Mouse (Mus musculus) CH12.LX (cell line): Measurements from ENCODE around the gene Klc4. TPM values are rescaled to one million over a fixed set of nuclear protein-coding genes. Genes with fewer than 3 reads are reported as not detected.

Experiments
- DNase-seq: peaks from one replicate; pipeline ENCODE4 v3.0.0-alpha.2; 2013; ENCODE audit errors: extremely low read depth
- H3K27ac ChIP-seq: 2 replicates; pipeline ENCODE4 v1.5.1; 2012; ENCODE audit warnings: low read depth, mild to moderate bottlenecking, control low read depth, moderate library complexity; ENCODE audit not compliant: insufficient read depth
- H3K27me3 ChIP-seq: replicated peaks from 2 replicates; pipeline ENCODE3; 2012; ENCODE audit warnings: inconsistent platforms
- H3K36me3 ChIP-seq, 2 experiments: replicated peaks in 1 of 2; 2 replicates each; pipeline versions ENCODE3 to v1.6.1; 2012; ENCODE audit warnings: inconsistent platforms in 1 of 2, low read length in 1 of 2, mild to moderate bottlenecking in 1 of 2, mixed read lengths in 1 of 2, moderate library complexity in 1 of 2; ENCODE audit not compliant: control insufficient read depth in 1 of 2, insufficient read depth in 1 of 2
- H3K4me1 ChIP-seq, 2 experiments: 2 replicates each; pipeline ENCODE4 v1.6.1; 2012; ENCODE audit warnings: inconsistent platforms in 1 of 2, moderate library complexity in 1 of 2; ENCODE audit not compliant: insufficient read depth in 2 of 2, control insufficient read depth in 1 of 2
- H3K4me2 ChIP-seq: 2 replicates; pipeline ENCODE4 v1.6.1; 2012; ENCODE audit warnings: low read depth, mild to moderate bottlenecking, control low read depth; ENCODE audit not compliant: poor library complexity, insufficient read depth, severe bottlenecking
- H3K4me3 ChIP-seq, 3 experiments: fragments of 150-350 bp in 1 of 3; sonication (generic) in 1 of 3; replicated peaks in 1 of 3; 2 replicates each; pipeline versions ENCODE3 to v1.5.1; 2011 to 2012; ENCODE audit warnings: low read depth in 2 of 3, low read length in 2 of 3, mild to moderate bottlenecking in 2 of 3, moderate library complexity in 2 of 3, control low read depth in 1 of 3, improper control_type of control experiment in 1 of 3, inconsistent platforms in 1 of 3, mixed read lengths in 1 of 3; ENCODE audit not compliant: poor library complexity in 1 of 3
- H3K79me2 ChIP-seq: replicated peaks from 2 replicates; pipeline ENCODE4 v1.6.1; 2012; ENCODE audit warnings: mild to moderate bottlenecking, moderate library complexity; ENCODE audit not compliant: control insufficient read depth, poor library complexity, insufficient read depth, severe bottlenecking; ENCODE audit errors: extremely low read depth
- H3K9ac ChIP-seq: 2 replicates; pipeline ENCODE4 v1.6.1; 2012; ENCODE audit warnings: low read depth, mild to moderate bottlenecking, control low read depth, moderate library complexity; ENCODE audit not compliant: insufficient read depth
- H3K9me3 ChIP-seq: replicated peaks from 2 replicates; pipeline ENCODE3; 2012; ENCODE audit warnings: low read length, inconsistent platforms, mixed read lengths
- JUND ChIP-seq: conservative IDR thresholded peaks from 2 replicates; pipeline ENCODE4 v1.6.1; 2011; ENCODE audit warnings: low read depth, low read length, improper control_type of control experiment
- NELFE ChIP-seq: IDR thresholded peaks from 2 replicates; pipeline ENCODE4 v1.6.1; 2011; ENCODE audit warnings: low read depth, low read length, improper control_type of control experiment
- PAX5 ChIP-seq: IDR thresholded peaks from 2 replicates; pipeline ENCODE4 v1.6.1; 2012; ENCODE audit warnings: low read length, inconsistent platforms, mixed read lengths
- RAD21 ChIP-seq: IDR thresholded peaks from 2 replicates; pipeline ENCODE4 v1.6.1; 2011; ENCODE audit warnings: low read depth, mild to moderate bottlenecking, low read length, improper control_type of control experiment, moderate library complexity
- USF2 ChIP-seq: conservative IDR thresholded peaks from 2 replicates; pipeline ENCODE4 v1.6.1; 2011; ENCODE audit warnings: low read depth, low read length, improper control_type of control experiment
- ZNF384 ChIP-seq: IDR thresholded peaks from 2 replicates; pipeline ENCODE4 v1.6.1; 2012; ENCODE audit warnings: low read depth, low read length, improper control_type of control experiment, inconsistent platforms
- dilution Hi-C: fragments of 300-500 bp; cut with MboI; formaldehyde crosslinking; loops from 2 replicates; pipeline ENCODE4 v1.14.3; 2020; ENCODE audit warnings: low sequenced_read_pairs; ENCODE audit not compliant: extremely low pct_unique_long_range_greater_than_20kb, extremely low pct_ligation_motif_present
- in situ Hi-C: fragments of 300-500 bp; cut with MboI; formaldehyde crosslinking; loops from 3 replicates; pipeline ENCODE4 v1.14.3; 2019; ENCODE audit warnings: low sequenced_read_pairs, low pct_ligation_motif_present, low pct_unique_long_range_greater_than_20kb, mixed read lengths
- polyA plus RNA-seq: library from polyadenylated mRNA; unstranded; fragments of >175 nt; gene quantifications from 2 replicates; pipeline ENCODE4 v1.2.1, GENCODE M21; 2012; ENCODE audit warnings: low read depth; ENCODE audit not compliant: insufficient read length
- total RNA-seq, 2 experiments: library from RNA; depleted of rRNA; stranded (reverse); fragments of 300-350 nt in 1 of 2; fragments of >200 nt in 1 of 2; gene quantifications; 2 replicates each; pipeline ENCODE4 v1.2.3; 2012 to 2014

Klc4 gene
- total and polyA plus RNA-seq, 3 experiments = 6.6 to 10.7 (median 6.7) TPM

GRCm38 (mm10) chr17:46586327-46586726 is 59.5 kb downstream of the Klc4 start:
- Histone ChIP-seq H3K36me3 (no peaks in the 10 kb centered on the region), H3K9me3 (no peaks in the 10 kb centered on the region), H3K79me2 (no peaks in the 10 kb centered on the region), H3K4me1 (peaks cover 0 to 15% of the 10 kb centered on the region in 2 experiments; a peak in 2 of 4 replicates), H3K4me2 (no peak overlapping the region), H3K27ac (no peak overlapping the region), H3K4me3 (no peak overlapping the region), H3K9ac (no peak overlapping the region), H3K27me3 (peaks cover 3% of the 10 kb centered on the region)
- in situ Hi-C loops = no loop called here
- no peak for DNase-seq
- no peak for TF ChIP-seq NELFE
- TF ChIP-seq JUND = no peak
- TF ChIP-seq USF2 = no peak
- no peak for TF ChIP-seq PAX5
- TF ChIP-seq RAD21 = no peak
- no peak for TF ChIP-seq ZNF384
- dilution Hi-C loops = no loop called here

Other genes with a start within 250 kb of the Klc4 start
Only the 20 nearest of the 21 such genes appear.
- not detected in 2 replicates for gene Crip3, start 217.1 kb downstream of the Klc4 start, total RNA-seq (2012; rRNA removed)
- not detected in 2 replicates for gene Crip3, start 217.1 kb downstream of the Klc4 start, total RNA-seq (2014; rRNA removed)
- gene Crip3, start 217.1 kb downstream of the Klc4 start, polyA plus RNA-seq = not detected in 2 replicates
- not detected in 2 replicates for gene Slc22a7, start 207.6 kb downstream of the Klc4 start, total RNA-seq (2012; rRNA removed)
- not detected in 2 replicates for gene Slc22a7, start 207.6 kb downstream of the Klc4 start, total RNA-seq (2014; rRNA removed)
- gene Slc22a7, start 207.6 kb downstream of the Klc4 start, polyA plus RNA-seq = not detected in 2 replicates
- gene Ttbk1, start 158.3 kb downstream of the Klc4 start, total RNA-seq (2012; rRNA removed) = 0.04 and 0.08 TPM in 2 replicates
- not detected in 2 replicates for gene Ttbk1, start 158.3 kb downstream of the Klc4 start, total RNA-seq (2014; rRNA removed)
- not detected in 2 replicates for gene Ttbk1, start 158.3 kb downstream of the Klc4 start, polyA plus RNA-seq
- 18.5 and 19.9 TPM in 2 replicates for gene Dnph1, start 149.3 kb downstream of the Klc4 start, total RNA-seq (2012; rRNA removed)
- 27.3 and 30.2 TPM in 2 replicates for gene Dnph1, start 149.3 kb downstream of the Klc4 start, total RNA-seq (2014; rRNA removed)
- 27.2 and 28.4 TPM in 2 replicates for gene Dnph1, start 149.3 kb downstream of the Klc4 start, polyA plus RNA-seq
- gene Cul9, start 99.6 kb downstream of the Klc4 start, total RNA-seq (2012; rRNA removed) = 0.08 TPM in 2 replicates
- 0.05 TPM in 1 of 2 replicates, not detected in the other for gene Cul9, start 99.6 kb downstream of the Klc4 start, total RNA-seq (2014; rRNA removed)
- 0.27 and 0.65 TPM in 2 replicates for gene Cul9, start 99.6 kb downstream of the Klc4 start, polyA plus RNA-seq
- 38.2 and 48.1 TPM in 2 replicates for gene Srf, start 89.8 kb downstream of the Klc4 start, total RNA-seq (2012; rRNA removed)
- 40.8 and 54.5 TPM in 2 replicates for gene Srf, start 89.8 kb downstream of the Klc4 start, total RNA-seq (2014; rRNA removed)
- 60.1 and 81.6 TPM in 2 replicates for gene Srf, start 89.8 kb downstream of the Klc4 start, polyA plus RNA-seq
- gene Ptk7, start 16.5 kb downstream of the Klc4 start, total RNA-seq (2012; rRNA removed) = 2.9 and 4.8 TPM in 2 replicates
- gene Ptk7, start 16.5 kb downstream of the Klc4 start, total RNA-seq (2014; rRNA removed) = 0.11 and 0.14 TPM in 2 replicates
- 0.20 and 0.29 TPM in 2 replicates for gene Ptk7, start 16.5 kb downstream of the Klc4 start, polyA plus RNA-seq
- gene Mrpl2, start 207 bp upstream of the Klc4 start, total RNA-seq (2012; rRNA removed) = 235 and 238 TPM in 2 replicates
- gene Mrpl2, start 207 bp upstream of the Klc4 start, total RNA-seq (2014; rRNA removed) = 128 and 130 TPM in 2 replicates
- 158 and 201 TPM in 2 replicates for gene Mrpl2, start 207 bp upstream of the Klc4 start, polyA plus RNA-seq
- 76.0 and 82.5 TPM in 2 replicates for gene Cul7, start 4.3 kb upstream of the Klc4 start, total RNA-seq (2012; rRNA removed)
- 33.3 and 37.7 TPM in 2 replicates for gene Cul7, start 4.3 kb upstream of the Klc4 start, total RNA-seq (2014; rRNA removed)
- 65.9 and 68.1 TPM in 2 replicates for gene Cul7, start 4.3 kb upstream of the Klc4 start, polyA plus RNA-seq
- 46.1 and 55.0 TPM in 2 replicates for gene Rrp36, start 28.3 kb upstream of the Klc4 start, total RNA-seq (2012; rRNA removed)
- gene Rrp36, start 28.3 kb upstream of the Klc4 start, total RNA-seq (2014; rRNA removed) = 53.6 and 55.2 TPM in 2 replicates
- gene Rrp36, start 28.3 kb upstream of the Klc4 start, polyA plus RNA-seq = 38.1 and 49.3 TPM in 2 replicates
- gene Mea1, start 32.8 kb upstream of the Klc4 start, total RNA-seq (2012; rRNA removed) = 94.3 and 106 TPM in 2 replicates
- gene Mea1, start 32.8 kb upstream of the Klc4 start, total RNA-seq (2014; rRNA removed) = 68.3 and 73.8 TPM in 2 replicates
- gene Mea1, start 32.8 kb upstream of the Klc4 start, polyA plus RNA-seq = 86.1 and 110 TPM in 2 replicates
- 66.7 and 72.3 TPM in 2 replicates for gene Klhdc3, start 34.9 kb upstream of the Klc4 start, total RNA-seq (2012; rRNA removed)
- gene Klhdc3, start 34.9 kb upstream of the Klc4 start, total RNA-seq (2014; rRNA removed) = 15.9 and 19.5 TPM in 2 replicates
- gene Klhdc3, start 34.9 kb upstream of the Klc4 start, polyA plus RNA-seq = 126 and 130 TPM in 2 replicates
- 57.7 and 63.8 TPM in 2 replicates for gene Ppp2r5d, start 59.1 kb upstream of the Klc4 start, total RNA-seq (2012; rRNA removed)
- 56.2 and 59.0 TPM in 2 replicates for gene Ppp2r5d, start 59.1 kb upstream of the Klc4 start, total RNA-seq (2014; rRNA removed)
- gene Ppp2r5d, start 59.1 kb upstream of the Klc4 start, polyA plus RNA-seq = 70.6 and 75.4 TPM in 2 replicates
- gene Pex6, start 65.4 kb upstream of the Klc4 start, total RNA-seq (2012; rRNA removed) = 27.8 and 31.8 TPM in 2 replicates
- gene Pex6, start 65.4 kb upstream of the Klc4 start, total RNA-seq (2014; rRNA removed) = 13.7 and 14.1 TPM in 2 replicates
- 23.2 and 26.5 TPM in 2 replicates for gene Pex6, start 65.4 kb upstream of the Klc4 start, polyA plus RNA-seq
- gene Gnmt, start 83.1 kb upstream of the Klc4 start, total RNA-seq (2012; rRNA removed) = 0.13 and 0.25 TPM in 2 replicates
- gene Gnmt, start 83.1 kb upstream of the Klc4 start, total RNA-seq (2014; rRNA removed) = 0.38 TPM in 1 of 2 replicates, not detected in the other
- gene Gnmt, start 83.1 kb upstream of the Klc4 start, polyA plus RNA-seq = 0.71 and 1.2 TPM in 2 replicates
- gene Cnpy3, start 106.2 kb upstream of the Klc4 start, total RNA-seq (2012; rRNA removed) = 82.5 and 102 TPM in 2 replicates
- 78.6 and 80.4 TPM in 2 replicates for gene Cnpy3, start 106.2 kb upstream of the Klc4 start, total RNA-seq (2014; rRNA removed)
- 94.8 and 111 TPM in 2 replicates for gene Cnpy3, start 106.2 kb upstream of the Klc4 start, polyA plus RNA-seq
- 0.34 and 0.59 TPM in 2 replicates for gene Ptcra, start 117.7 kb upstream of the Klc4 start, total RNA-seq (2012; rRNA removed)
- 0.17 TPM in 1 of 2 replicates, not detected in the other for gene Ptcra, start 117.7 kb upstream of the Klc4 start, total RNA-seq (2014; rRNA removed)
- 0.56 and 0.71 TPM in 2 replicates for gene Ptcra, start 117.7 kb upstream of the Klc4 start, polyA plus RNA-seq
- gene 2310039H08Rik, start 126.6 kb upstream of the Klc4 start, total RNA-seq (2012; rRNA removed) = 47.0 and 65.8 TPM in 2 replicates
- 52.5 and 79.3 TPM in 2 replicates for gene 2310039H08Rik, start 126.6 kb upstream of the Klc4 start, total RNA-seq (2014; rRNA removed)
- gene 2310039H08Rik, start 126.6 kb upstream of the Klc4 start, polyA plus RNA-seq = 28.1 and 33.3 TPM in 2 replicates
- 160 and 202 TPM in 2 replicates for gene Rpl7l1, start 136.7 kb upstream of the Klc4 start, total RNA-seq (2012; rRNA removed)
- 261 and 301 TPM in 2 replicates for gene Rpl7l1, start 136.7 kb upstream of the Klc4 start, total RNA-seq (2014; rRNA removed)
- 296 and 383 TPM in 2 replicates for gene Rpl7l1, start 136.7 kb upstream of the Klc4 start, polyA plus RNA-seq
- 7.1 and 7.4 TPM in 2 replicates for gene Bicral, start 212.5 kb upstream of the Klc4 start, total RNA-seq (2012; rRNA removed)
- 2.4 and 3.0 TPM in 2 replicates for gene Bicral, start 212.5 kb upstream of the Klc4 start, total RNA-seq (2014; rRNA removed)
- 5.0 and 5.9 TPM in 2 replicates for gene Bicral, start 212.5 kb upstream of the Klc4 start, polyA plus RNA-seq